Mouse (Mus musculus) intestine, embryonic 15.5 days (tissue): ENCODE data around the gene Bmp10. TPM values are rescaled to one million over a fixed set of nuclear protein-coding genes. Genes with fewer than 3 reads are reported as not detected.
"Not testable (repeated sequence)": the region's sequence is repeated elsewhere in the genome, so short reads cannot be mapped to it uniquely, and the experiment has no call there.

Experiments
- ATAC-seq: fragments of 200-750 bp; cut with Nextera tagmentation; 2 replicates; pipeline ENCODE4 v1.8.0; 2017; ENCODE audit warnings: moderate TSS enrichment, moderate library complexity
- H3K27ac ChIP-seq: fragments of 300-500 bp; sonication (generic); 2 replicates; pipeline ENCODE4 v1.5.1; 2015; ENCODE audit warnings: mild to moderate bottlenecking, inconsistent platforms
- H3K27me3 ChIP-seq: fragments of 300-500 bp; sonication (generic); replicated peaks from 2 replicates; pipeline ENCODE4 v1.6.1; 2015; ENCODE audit warnings: inconsistent platforms
- H3K36me3 ChIP-seq: fragments of 300-500 bp; sonication (generic); 2 replicates; pipeline ENCODE4 v1.6.1; 2015; ENCODE audit warnings: inconsistent platforms
- H3K4me1 ChIP-seq: fragments of 300-500 bp; sonication (generic); replicated peaks from 2 replicates; pipeline ENCODE4 v1.6.1; 2015; ENCODE audit warnings: inconsistent platforms
- H3K4me2 ChIP-seq: fragments of 300-500 bp; sonication (generic); replicated peaks from 2 replicates; pipeline ENCODE4 v1.6.1; 2015; ENCODE audit warnings: mild to moderate bottlenecking, inconsistent platforms
- H3K4me3 ChIP-seq: fragments of 300-500 bp; sonication (generic); replicated peaks from 2 replicates; pipeline ENCODE4 v1.5.1; 2015; ENCODE audit warnings: inconsistent platforms
- H3K9ac ChIP-seq: fragments of 300-500 bp; sonication (generic); 2 replicates; pipeline ENCODE4 v1.6.1; 2015; ENCODE audit warnings: inconsistent platforms
- H3K9me3 ChIP-seq: fragments of 300-500 bp; sonication (generic); 2 replicates; pipeline ENCODE4 v1.6.1; 2016; ENCODE audit warnings: inconsistent platforms
- WGBS: fragments of 180-500 bp; shearing (Covaris S2); methylation state at CpG from one replicate; pipeline ENCODE4 v1.1.7; 2015; 5-methylcytosine and 5-hydroxymethylcytosine counted together
- polyA plus RNA-seq: library from polyadenylated mRNA; unstranded; fragments of >200 nt; fragmentation: Nextera tagmentation; extraction: Ambion mirVana; gene quantifications from 2 replicates; pipeline ENCODE4 v1.2.1, GENCODE M21; 2015

Bmp10 gene
- polyA plus RNA-seq, 1 experiment from 2014 or later, result not detected

- no peak overlapping the region for H3K4me3 ChIP-seq
- no peaks in the 10 kb centered on the region for H3K9me3 ChIP-seq
- no peaks in the 10 kb centered on the region for H3K27me3 ChIP-seq
- H3K36me3 ChIP-seq, result no peaks in the 10 kb centered on the region
- no peak overlapping the region for H3K4me2 ChIP-seq
- H3K27ac ChIP-seq, result no peak overlapping the region
- no peak for ATAC-seq
- no peaks in the 10 kb centered on the region for H3K4me1 ChIP-seq
- H3K9ac ChIP-seq, result no peak overlapping the region
- WGBS, result 54% methylated on average over 3 of the region's 3 CpGs
Measured at GRCm38 (mm10) chr6:87451771-87452170, 23.0 kb downstream of the Bmp10 start.

- H3K27ac ChIP-seq, result no peak overlapping the region
- H3K9ac ChIP-seq, result no peak overlapping the region
- 37% methylated on average over 6 of the region's 6 CpGs for WGBS
- H3K4me2 ChIP-seq, result no peak overlapping the region
- H3K36me3 ChIP-seq, result no peaks in the 10 kb centered on the region
- no peak overlapping the region for H3K4me3 ChIP-seq
- no peaks in the 10 kb centered on the region for H3K4me1 ChIP-seq
- H3K9me3 ChIP-seq, result no peaks in the 10 kb centered on the region
- no peaks in the 10 kb centered on the region for H3K27me3 ChIP-seq
- no peak for ATAC-seq
Measured at GRCm38 (mm10) chr6:87455507-87455906, 26.7 kb downstream of the Bmp10 start.

- H3K9me3 ChIP-seq, result no peaks in the 10 kb centered on the region
- H3K4me2 ChIP-seq, result peak overlapping the region; percentile 51
- WGBS, result 11% methylated on average over 12 of the region's 12 CpGs
- H3K27ac ChIP-seq, result no peak overlapping the region
- no peak for ATAC-seq
- H3K4me3 ChIP-seq, result no peak overlapping the region
- no peak overlapping the region for H3K9ac ChIP-seq
- no peaks in the 10 kb centered on the region for H3K36me3 ChIP-seq
- 0 out of 2 replicates have a peak, but pooled peaks cover 3% of the 10 kb centered on the region for H3K27me3 ChIP-seq
- 0 out of 2 replicates have a peak, but pooled peaks cover 3% of the 10 kb centered on the region for H3K4me1 ChIP-seq
Measured at GRCm38 (mm10) chr6:87466221-87466620, 37.4 kb downstream of the Bmp10 start.

GRCm38 (mm10) chr6:87467373-87467772 is 38.6 kb downstream of the Bmp10 start:
- H3K9ac ChIP-seq, result no peak overlapping the region
- H3K36me3 ChIP-seq, result no peaks in the 10 kb centered on the region
- H3K27me3 ChIP-seq, result 0 out of 2 replicates have a peak, but pooled peaks cover 3% of the 10 kb centered on the region
- H3K4me1 ChIP-seq, result 0 out of 2 replicates have a peak, but pooled peaks cover 3% of the 10 kb centered on the region
- H3K27ac ChIP-seq, result no peak overlapping the region
- no peak for ATAC-seq
- H3K4me3 ChIP-seq, result no peak overlapping the region
- H3K9me3 ChIP-seq, result no peaks in the 10 kb centered on the region
- H3K4me2 ChIP-seq, result no peak overlapping the region
- 97% methylated on average over 1 of the region's 1 CpGs for WGBS

GRCm38 (mm10) chr6:87468372-87468771 is 39.6 kb downstream of the Bmp10 start:
- WGBS, result 82% methylated on average over 10 of the region's 10 CpGs
- Histone ChIP-seq H3K36me3 (no peaks in the 10 kb centered on the region), H3K9ac (no peak overlapping the region), H3K4me3 (no peak overlapping the region), H3K27me3 (0 out of 2 replicates have a peak, but pooled peaks cover 3% of the 10 kb centered on the region), H3K4me1 (0 out of 2 replicates have a peak, but pooled peaks cover 3% of the 10 kb centered on the region), H3K9me3 (no peaks in the 10 kb centered on the region), H3K27ac (no peak overlapping the region), H3K4me2 (no peak overlapping the region)
- ATAC-seq, result no peak

- ATAC-seq, H3K27me3 ChIP-seq, H3K9me3 ChIP-seq, H3K4me2 ChIP-seq, H3K9ac ChIP-seq, H3K36me3 ChIP-seq, H3K4me3 ChIP-seq, H3K27ac ChIP-seq, H3K4me1 ChIP-seq: not testable (repeated sequence)
- 89% methylated on average over 12 of the region's 12 CpGs for WGBS
Measured at GRCm38 (mm10) chr6:87470098-87470497, 41.3 kb downstream of the Bmp10 start.

GRCm38 (mm10) chr6:87475223-87475622 is 46.4 kb downstream of the Bmp10 start:
- Histone ChIP-seq H3K36me3 (no peaks in the 10 kb centered on the region), H3K9me3 (no peaks in the 10 kb centered on the region), H3K4me2 (no peak overlapping the region), H3K27ac (no peak overlapping the region), H3K4me1 (no peaks in the 10 kb centered on the region), H3K4me3 (no peak overlapping the region), H3K9ac (no peak overlapping the region), H3K27me3 (peaks cover 3% of the 10 kb centered on the region; the same call in 1 of the 2 replicates)
- WGBS, result 88% methylated on average over 5 of the region's 5 CpGs
- no peak for ATAC-seq

GRCm38 (mm10) chr6:87478847-87479246 is 50.1 kb downstream of the Bmp10 start:
- H3K27me3 ChIP-seq, result peaks cover 3% of the 10 kb centered on the region; the same call in 1 of the 2 replicates
- WGBS, result 40% methylated on average over 4 of the region's 4 CpGs
- H3K4me3 ChIP-seq, result no peak overlapping the region
- no peak overlapping the region for H3K4me2 ChIP-seq
- no peak overlapping the region for H3K9ac ChIP-seq
- H3K27ac ChIP-seq, result no peak overlapping the region
- ATAC-seq, result no peak
- no peaks in the 10 kb centered on the region for H3K4me1 ChIP-seq
- no peaks in the 10 kb centered on the region for H3K36me3 ChIP-seq
- H3K9me3 ChIP-seq, result no peaks in the 10 kb centered on the region

GRCm38 (mm10) chr6:87479291-87479999 is 50.7 kb downstream of the Bmp10 start:
- H3K4me1 ChIP-seq, result no peaks in the 10 kb centered on the region
- peak; percentile 81 for ATAC-seq
- no peak overlapping the region for H3K4me2 ChIP-seq
- WGBS, result 31% methylated on average over 5 of the region's 5 CpGs
- no peak overlapping the region for H3K9ac ChIP-seq
- H3K9me3 ChIP-seq, result no peaks in the 10 kb centered on the region
- no peak overlapping the region for H3K4me3 ChIP-seq
- H3K36me3 ChIP-seq, result no peaks in the 10 kb centered on the region
- peaks cover 5% of the 10 kb centered on the region; the same call in 1 of the 2 replicates for H3K27me3 ChIP-seq
- no peak overlapping the region for H3K27ac ChIP-seq

- no peak overlapping the region for H3K27ac ChIP-seq
- no peak overlapping the region for H3K4me2 ChIP-seq
Measured at GRCm38 (mm10) chr6:87483224-87483899, 54.6 kb downstream of the Bmp10 start.

GRCm38 (mm10) chr6:87483900-87484289 is 55.1 kb downstream of the Bmp10 start:
- no peaks in the 10 kb centered on the region for H3K9me3 ChIP-seq
- 54% methylated on average over 3 of the region's 3 CpGs for WGBS
- H3K4me1 ChIP-seq, result no peaks in the 10 kb centered on the region
- H3K4me2 ChIP-seq, result no peak overlapping the region
- H3K36me3 ChIP-seq, result no peaks in the 10 kb centered on the region
- H3K9ac ChIP-seq, result no peak overlapping the region
- ATAC-seq, result no peak
- no peak overlapping the region for H3K4me3 ChIP-seq
- 0 out of 2 replicates have a peak, but pooled peaks cover 3% of the 10 kb centered on the region for H3K27me3 ChIP-seq
- H3K27ac ChIP-seq, result no peak overlapping the region

More at GRCm38 (mm10) chr6:87483224-87483899, 54.6 kb downstream of the Bmp10 start:
- Histone ChIP-seq H3K4me1 (no peaks in the 10 kb centered on the region), H3K9ac (no peak overlapping the region), H3K27me3 (0 out of 2 replicates have a peak, but pooled peaks cover 2% of the 10 kb centered on the region), H3K4me3 (no peak overlapping the region), H3K9me3 (no peaks in the 10 kb centered on the region), H3K36me3 (no peaks in the 10 kb centered on the region)
- WGBS, result 43% methylated on average over 12 of the region's 12 CpGs
- no peak for ATAC-seq

GRCm38 (mm10) chr6:87484806-87485205 is 56.0 kb downstream of the Bmp10 start:
- Histone ChIP-seq H3K27me3 (0 out of 2 replicates have a peak, but pooled peaks cover 6% of the 10 kb centered on the region), H3K9ac (no peak overlapping the region), H3K9me3 (no peaks in the 10 kb centered on the region), H3K4me2 (no peak overlapping the region), H3K27ac (no peak overlapping the region), H3K4me3 (no peak overlapping the region), H3K4me1 (no peaks in the 10 kb centered on the region), H3K36me3 (no peaks in the 10 kb centered on the region)
- WGBS, result 70% methylated on average over 5 of the region's 5 CpGs
- no peak for ATAC-seq
